Mouse (Mus musculus) pancreas, adult 10 weeks (tissue): Measurements from ENCODE around the gene Olfr1148. TPM values are rescaled to one million over a fixed set of nuclear protein-coding genes. Genes with fewer than 3 reads are reported as not detected.

Experiments
- polyA plus RNA-seq: library from polyadenylated mRNA; stranded (reverse); fragments of 350-450 nt; fragmentation: Illumina TruSeq; extraction: RNeasy Lipid Tissue Mini Kit (QIAGEN cat#74804); gene quantifications from one replicate; pipeline ENCODE4 v1.2.3, GENCODE M21; 2015; ENCODE audit warnings: low read depth, low replicate concordance; ENCODE audit not compliant: insufficient read depth

Gene Olfr1148
- not detected for polyA plus RNA-seq

DNA sequence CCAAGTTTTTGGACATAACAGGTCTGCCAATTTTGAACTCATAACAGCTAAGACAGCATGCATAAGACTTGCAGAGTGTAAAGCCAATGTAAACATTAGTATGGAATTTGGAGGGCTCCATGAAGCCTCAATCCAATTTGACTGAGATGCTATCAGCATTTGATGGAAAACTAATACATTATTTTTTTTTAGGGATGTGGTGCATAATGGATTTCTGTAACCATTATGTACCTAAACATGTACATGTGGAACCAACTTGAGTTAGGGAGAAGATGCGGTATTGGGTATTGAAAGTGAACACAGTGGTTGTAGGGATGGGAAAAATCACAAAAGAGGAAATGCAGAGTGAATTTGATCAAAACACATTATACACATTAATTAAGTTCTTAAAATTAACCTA is at the start of gene Olfr1148:
Gene Olfr1148, plus strand, starts transcription at position 301 of the 400 bp plus-strand sequence.

DNA sequence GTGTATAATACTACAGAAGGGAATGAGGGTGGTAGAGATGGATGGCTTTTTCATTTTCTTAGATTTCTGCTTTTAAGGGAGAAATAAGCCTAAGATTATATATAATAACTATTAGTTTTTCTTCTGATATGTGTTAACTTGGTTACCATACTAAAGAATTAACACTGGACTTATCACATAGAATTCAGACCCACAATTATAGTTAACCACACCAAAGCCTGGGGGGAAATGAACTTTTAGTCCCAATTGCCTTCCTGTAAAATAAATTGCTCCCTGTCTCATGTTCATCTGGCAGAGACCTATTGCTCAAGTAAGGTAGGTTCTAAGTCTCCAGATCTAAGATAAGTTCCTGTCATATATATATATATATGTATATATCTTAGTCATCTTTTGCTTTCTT is 30.0 kb upstream of the Olfr1148 start, which contains the start of gene Olfr1143:
Gene Olfr1143, plus strand, starts transcription at position 301 of the 400 bp plus-strand sequence.

DNA sequence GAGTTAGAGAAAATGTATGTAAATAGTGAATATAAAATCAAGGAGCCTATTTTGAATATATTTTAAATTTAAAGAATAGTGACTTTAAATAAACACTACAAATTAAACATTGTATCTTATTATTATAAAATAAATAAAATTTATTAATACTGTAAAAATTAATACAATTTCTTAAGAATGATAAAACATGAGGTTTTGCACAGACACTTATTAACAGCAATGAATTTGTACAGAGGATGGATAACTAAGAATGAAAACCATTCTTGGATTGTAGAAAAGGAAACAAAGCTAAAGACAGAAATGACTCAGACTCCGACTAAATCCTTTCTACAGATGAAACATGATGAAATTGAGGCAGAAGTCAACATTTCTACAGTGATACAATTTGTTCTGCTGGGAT is 20.8 kb upstream of the Olfr1148 start, which contains the start of gene Olfr1145:
Gene Olfr1145, plus strand, starts transcription at position 301 of the 400 bp plus-strand sequence.

DNA sequence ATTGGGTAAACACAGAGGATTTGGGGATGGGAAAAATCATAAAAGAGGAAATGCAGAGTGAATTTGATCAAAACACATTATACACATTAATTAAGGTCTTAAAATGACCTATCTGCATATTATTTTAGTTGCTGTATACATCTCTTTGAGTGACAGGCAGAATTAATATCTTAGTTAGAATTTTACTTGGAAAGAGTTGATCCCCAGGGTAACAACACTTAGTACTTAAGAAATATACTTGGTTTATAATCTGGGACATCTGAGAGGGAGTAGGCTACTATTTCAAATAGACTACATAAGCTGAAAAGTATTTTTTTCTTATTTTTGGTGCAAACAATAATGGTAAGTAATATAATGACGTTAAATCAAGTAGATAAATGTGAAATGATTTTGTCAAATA is 13.4 kb downstream of the Olfr1148 start, which contains the start of gene Olfr1150-ps1:
Gene Olfr1150-ps1, plus strand, starts transcription at position 301 of the 400 bp plus-strand sequence.

DNA sequence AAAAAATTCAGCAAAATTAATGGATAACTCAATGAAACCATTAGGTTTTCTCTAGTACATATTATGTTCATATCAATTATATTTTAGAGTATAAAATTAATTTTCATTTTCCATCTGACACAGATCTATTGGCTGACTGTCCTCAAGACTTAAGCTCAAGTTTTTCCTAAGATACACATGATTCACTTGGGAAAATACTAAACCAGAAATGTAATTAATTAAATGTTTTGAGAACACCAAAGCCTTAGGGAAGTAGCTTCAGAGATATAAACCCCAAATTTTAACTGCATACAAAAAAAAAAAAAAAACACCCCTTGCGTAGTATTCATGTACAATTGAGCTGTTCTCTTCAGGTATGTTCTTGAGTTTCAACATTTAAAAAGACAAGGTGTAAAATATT is 25.2 kb downstream of the Olfr1148 start, which contains the start of gene Olfr1151:
Gene Olfr1151, plus strand, starts transcription at position 301 of the 400 bp plus-strand sequence.

DNA sequence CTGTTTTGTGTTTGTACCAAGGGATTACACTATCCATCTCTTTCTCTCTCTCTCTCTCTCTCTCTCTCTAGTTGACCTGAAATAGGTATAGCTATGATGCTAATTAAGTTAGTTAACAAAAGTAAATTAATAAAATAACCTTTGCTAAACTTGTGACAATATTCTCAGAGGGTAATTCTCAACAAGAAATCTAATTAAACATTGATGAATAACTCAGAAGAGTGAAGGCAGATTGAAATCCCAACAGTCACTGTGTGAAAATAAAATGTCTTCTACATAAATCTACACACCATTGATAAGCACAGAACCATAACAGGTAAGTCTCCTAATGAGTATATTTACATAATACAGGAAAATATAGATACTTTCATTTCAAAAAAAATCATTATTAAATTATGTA is 35.9 kb downstream of the Olfr1148 start, which contains the start of gene Olfr1152:
Gene Olfr1152, plus strand, starts transcription at position 301 of the 400 bp plus-strand sequence.

Other genes with a start within 250 kb of the Olfr1148 start
- gene Olfr1130, start 224.3 kb upstream of the Olfr1148 start, polyA plus RNA-seq = not detected
- gene Olfr1131, start 203.4 kb upstream of the Olfr1148 start, polyA plus RNA-seq = not detected
- not detected for gene Olfr1132, start 193.0 kb upstream of the Olfr1148 start, polyA plus RNA-seq
- not detected for gene Olfr1133, start 183.2 kb upstream of the Olfr1148 start, polyA plus RNA-seq
- not detected for gene Olfr1134, start 172.1 kb upstream of the Olfr1148 start, polyA plus RNA-seq
- not detected for gene Olfr1135, start 156.9 kb upstream of the Olfr1148 start, polyA plus RNA-seq
- gene Olfr1136, start 136.6 kb upstream of the Olfr1148 start, polyA plus RNA-seq = not detected
- gene Olfr1137, start 117.4 kb upstream of the Olfr1148 start, polyA plus RNA-seq = not detected
- gene Olfr1138, start 90.6 kb upstream of the Olfr1148 start, polyA plus RNA-seq = not detected
- gene Olfr1140, start 86.8 kb upstream of the Olfr1148 start, polyA plus RNA-seq = not detected
- not detected for gene Olfr1141, start 76.5 kb upstream of the Olfr1148 start, polyA plus RNA-seq
- not detected for gene Olfr152, start 51.0 kb upstream of the Olfr1148 start, polyA plus RNA-seq
- gene Olfr1143, start 29.9 kb upstream of the Olfr1148 start, polyA plus RNA-seq = not detected
- not detected for gene Olfr1145, start 20.7 kb upstream of the Olfr1148 start, polyA plus RNA-seq
- gene Olfr1150-ps1, start 13.5 kb downstream of the Olfr1148 start, polyA plus RNA-seq = not detected
- gene Olfr1151, start 25.3 kb downstream of the Olfr1148 start, polyA plus RNA-seq = not detected
- not detected for gene Olfr1152, start 36.0 kb downstream of the Olfr1148 start, polyA plus RNA-seq
- gene Olfr1153, start 64.4 kb downstream of the Olfr1148 start, polyA plus RNA-seq = not detected
- not detected for gene Olfr1154, start 74.6 kb downstream of the Olfr1148 start, polyA plus RNA-seq
- not detected for gene Olfr1155, start 114.6 kb downstream of the Olfr1148 start, polyA plus RNA-seq
- gene Olfr1156, start 122.6 kb downstream of the Olfr1148 start, polyA plus RNA-seq = not detected
- not detected for gene Olfr1157, start 137.8 kb downstream of the Olfr1148 start, polyA plus RNA-seq
- not detected for gene Olfr74, start 144.1 kb downstream of the Olfr1148 start, polyA plus RNA-seq
- not detected for gene Olfr1158, start 159.6 kb downstream of the Olfr1148 start, polyA plus RNA-seq
- not detected for gene Olfr1160, start 177.7 kb downstream of the Olfr1148 start, polyA plus RNA-seq
- gene Olfr1161, start 192.2 kb downstream of the Olfr1148 start, polyA plus RNA-seq = not detected
- not detected for gene Olfr73, start 207.2 kb downstream of the Olfr1148 start, polyA plus RNA-seq
- gene Olfr1162, start 220.6 kb downstream of the Olfr1148 start, polyA plus RNA-seq = not detected
- not detected for gene Olfr1163, start 241.3 kb downstream of the Olfr1148 start, polyA plus RNA-seq